Mouse (Mus musculus): Measurements from ENCODE around the gene Cpsf6.
"Not testable (repeated sequence)": the region's sequence is repeated elsewhere in the genome, so short reads cannot be mapped to it uniquely, and the experiment has no call there.

Gene Cpsf6

GRCm38 (mm10) chr10:117399839-117400238 lies 20.0 kb upstream of the Cpsf6 start:
- no peak for DNase-seq (ENCODE audit: low spot score in 2 of 2)

GRCm38 (mm10) chr10:117399196-117399595 lies 19.4 kb upstream of the Cpsf6 start:
- no peak for DNase-seq (ENCODE audit: low spot score in 2 of 2)

- no peak for DNase-seq (ENCODE audit: low spot score in 2 of 2)
These were observed 18.4 kb upstream of the Cpsf6 start for GRCm38 (mm10) chr10:117398044-117398780.

DNA sequence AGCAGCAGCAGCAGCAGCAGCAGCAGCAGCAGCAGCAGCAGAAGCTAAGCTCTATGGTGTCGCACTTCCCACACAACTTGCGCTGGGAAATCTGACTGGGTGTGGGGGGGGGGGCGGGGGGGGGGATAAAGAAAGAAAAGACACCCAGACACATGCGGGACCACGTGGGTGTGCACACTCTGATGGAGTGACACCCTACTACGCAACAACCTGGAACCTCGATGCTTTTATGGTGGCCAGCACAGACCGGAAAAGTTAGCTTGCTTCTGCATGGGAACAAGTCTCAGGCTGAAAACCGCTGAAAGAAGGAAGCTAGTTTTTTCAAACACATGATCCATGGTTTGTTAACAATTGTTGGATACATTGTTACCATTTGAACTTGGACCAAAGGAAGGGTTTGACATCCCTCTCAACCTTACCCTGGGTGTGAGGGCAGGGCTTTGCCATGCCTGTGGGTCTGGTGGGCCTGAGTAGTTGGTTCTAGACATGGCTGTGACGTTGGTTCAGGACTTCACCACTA lies 17.4 kb upstream of the Cpsf6 start:
- DNase-seq (ENCODE audit: low spot score in 2 of 2) = peak in 1 of 2 experiments; percentile 65

- no peak for DNase-seq (ENCODE audit: low spot score in 2 of 2)
These were observed 16.7 kb upstream of the Cpsf6 start for GRCm38 (mm10) chr10:117396386-117397048.

GRCm38 (mm10) chr10:117395801-117396200 lies 16.0 kb upstream of the Cpsf6 start:
- DNase-seq (ENCODE audit: low spot score in 2 of 2) = no peak

DNA sequence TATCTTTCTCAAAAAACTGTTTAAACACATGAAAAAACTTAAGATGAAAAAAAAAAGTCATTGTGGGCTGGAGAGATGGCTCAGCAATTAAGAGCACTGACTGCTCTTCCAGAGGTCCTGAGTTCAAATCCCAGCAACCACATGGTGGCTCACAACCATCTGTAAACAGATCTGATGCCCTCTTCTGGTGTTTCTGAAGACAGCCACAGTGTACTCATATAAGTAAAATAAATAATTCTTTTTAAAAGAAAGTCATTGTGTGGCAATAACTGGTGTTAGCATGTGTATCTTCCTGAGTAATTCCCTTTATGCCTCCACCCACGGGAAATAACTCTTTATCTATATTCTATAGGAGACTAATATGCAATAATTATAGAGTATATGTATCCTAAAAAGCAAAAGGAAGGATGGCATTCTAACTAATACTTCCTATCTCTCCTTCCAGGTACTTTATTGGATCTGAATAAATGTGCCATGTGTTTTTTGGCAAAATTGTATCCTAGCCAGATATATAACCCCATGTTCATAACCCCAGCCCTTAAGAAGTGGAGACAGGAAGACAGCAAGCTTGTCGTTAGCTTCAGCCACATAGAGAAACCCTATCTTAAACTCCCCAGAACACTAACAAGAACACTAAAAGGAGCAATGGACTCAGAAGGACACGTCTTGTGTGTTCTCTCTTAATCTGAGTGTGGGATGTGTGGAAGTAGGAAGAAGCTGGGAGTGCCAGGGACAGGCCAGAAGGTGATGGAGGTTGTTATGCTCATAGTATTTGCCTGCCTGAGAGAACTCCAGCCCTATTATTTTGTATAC lies 15.1 kb upstream of the Cpsf6 start:
- DNase-seq (ENCODE audit: low spot score in 2 of 2) = no peak

GRCm38 (mm10) chr10:117393891-117394395 lies 14.1 kb upstream of the Cpsf6 start:
- no peak for DNase-seq (ENCODE audit: low spot score in 2 of 2)

- DNase-seq (ENCODE audit: low spot score in 2 of 2) = no peak
These were observed 13.5 kb upstream of the Cpsf6 start for GRCm38 (mm10) chr10:117393196-117393890.

GRCm38 (mm10) chr10:117392832-117393195 lies 13.0 kb upstream of the Cpsf6 start:
- no peak for DNase-seq (ENCODE audit: low spot score in 2 of 2)

DNA sequence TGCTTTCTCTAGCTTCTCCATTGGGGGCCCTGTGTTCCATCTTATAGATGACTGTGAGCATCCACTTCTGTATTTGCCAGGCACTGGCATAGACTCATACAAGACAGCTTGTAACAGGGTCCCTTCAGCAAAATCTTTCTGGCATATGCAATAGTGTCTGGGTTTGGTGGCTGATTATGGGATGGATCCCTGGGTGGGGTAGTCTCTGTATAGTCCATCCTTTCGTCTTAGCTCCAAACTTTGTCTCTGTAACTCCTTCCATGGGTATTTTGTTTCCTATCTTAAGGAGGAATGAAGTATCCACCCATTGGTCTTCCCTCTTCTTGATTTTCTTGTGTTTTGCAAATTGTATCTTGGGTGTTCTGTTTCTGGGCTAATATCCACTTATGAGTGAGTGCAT lies 12.6 kb upstream of the Cpsf6 start:
- not testable (repeated sequence) for DNase-seq (ENCODE audit: low spot score in 2 of 2)

- no peak for DNase-seq (ENCODE audit: low spot score in 2 of 2)
These were observed 12.0 kb upstream of the Cpsf6 start for GRCm38 (mm10) chr10:117391801-117392200.

DNA sequence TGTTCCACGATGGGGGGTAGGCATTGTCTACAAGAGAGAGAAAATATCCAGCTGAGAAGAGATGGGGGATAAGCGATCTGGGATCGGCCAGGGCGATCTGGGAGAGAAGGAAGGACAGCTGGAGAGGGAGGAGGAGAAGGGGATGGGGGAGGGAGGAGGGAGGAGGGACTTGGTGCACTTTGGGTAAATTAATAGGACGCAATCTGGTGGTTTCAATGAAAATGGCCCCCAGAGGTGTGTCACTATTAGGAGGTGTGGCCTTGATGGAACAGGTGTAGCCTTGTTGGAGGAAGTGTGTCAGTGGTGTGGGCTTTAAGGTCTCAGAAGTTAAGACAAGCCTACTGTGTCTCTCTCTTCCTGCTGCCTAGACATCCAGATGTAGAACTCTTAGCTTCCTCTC lies 11.2 kb upstream of the Cpsf6 start:
- no peak for DNase-seq (ENCODE audit: low spot score in 2 of 2)

- DNase-seq (ENCODE audit: low spot score in 2 of 2) = no peak
These were observed 10.4 kb upstream of the Cpsf6 start for GRCm38 (mm10) chr10:117389904-117390875.

DNA sequence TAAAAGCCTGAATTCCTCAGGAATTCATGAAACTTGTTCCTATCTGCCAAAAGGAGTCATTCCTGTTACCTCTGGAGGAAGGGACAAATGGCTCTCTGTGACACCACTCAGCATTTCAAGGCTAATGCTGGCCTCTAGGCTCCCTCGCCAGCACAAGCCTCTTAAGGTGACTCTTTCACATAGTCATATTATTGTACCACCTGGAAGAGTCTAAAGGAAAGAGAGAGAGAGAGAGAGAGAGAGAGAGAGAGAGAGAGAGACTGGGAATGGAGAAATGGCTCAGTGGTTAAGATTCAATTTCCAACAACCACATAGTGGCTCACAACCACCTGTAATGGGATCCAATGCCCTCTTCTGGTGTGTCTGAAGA lies 9.5 kb upstream of the Cpsf6 start:
- no peak for DNase-seq (ENCODE audit: low spot score in 2 of 2)

DNA sequence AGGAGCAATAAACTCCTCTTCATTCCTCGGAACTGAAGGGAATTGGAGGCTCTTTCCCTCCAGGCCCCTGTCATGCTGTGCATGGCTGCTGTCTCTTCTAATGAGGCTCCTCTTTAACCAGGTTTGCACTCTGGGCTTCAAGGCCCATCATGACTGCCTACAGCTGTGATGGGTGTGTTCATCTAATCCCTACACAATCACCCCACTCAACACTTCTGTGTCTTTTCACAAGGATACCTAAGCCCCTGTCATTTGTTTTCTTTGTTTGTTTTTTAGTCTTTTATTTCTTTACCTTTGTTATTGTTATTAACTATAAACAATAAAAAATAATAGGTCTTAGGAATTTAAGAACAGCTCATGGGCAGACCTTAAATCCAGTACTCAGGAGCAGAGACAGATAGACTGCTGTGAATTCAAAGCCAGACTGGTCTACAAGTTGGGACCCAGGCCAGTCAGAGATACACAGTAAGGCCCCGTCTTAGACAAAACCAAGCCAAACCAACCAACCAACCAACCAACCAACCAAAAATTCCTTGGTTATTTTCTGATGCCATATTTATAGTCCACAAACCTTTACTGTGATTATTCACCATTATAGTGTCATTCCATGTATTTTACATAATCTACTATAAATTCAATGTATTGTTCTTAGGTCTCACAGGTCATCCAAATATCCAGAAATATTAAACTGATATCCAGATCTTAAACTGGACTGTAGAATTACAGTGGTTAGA lies 9.0 kb upstream of the Cpsf6 start:
- no peak for DNase-seq (ENCODE audit: low spot score in 2 of 2)

- DNase-seq (ENCODE audit: low spot score in 2 of 2) = not testable (repeated sequence)
These were observed 8.3 kb upstream of the Cpsf6 start for GRCm38 (mm10) chr10:117387961-117388636.

GRCm38 (mm10) chr10:117386981-117387380 lies 7.2 kb upstream of the Cpsf6 start:
- DNase-seq (ENCODE audit: low spot score in 2 of 2) = no peak

- no peak for DNase-seq (ENCODE audit: low spot score in 2 of 2)
These were observed 6.4 kb upstream of the Cpsf6 start for GRCm38 (mm10) chr10:117386261-117386660.
